Mouse (Mus musculus): ENCODE results near the gene Heatr4. TPM values are rescaled to one million over a fixed set of nuclear protein-coding genes. Genes with fewer than 3 reads are reported as not detected.
"Not testable (repeated sequence)": the region's sequence is repeated elsewhere in the genome, so short reads cannot be mapped to it uniquely, and the experiment has no call there.

Gene Heatr4
- not detected for total RNA-seq (2021)

- intact Hi-C loops (cut with DNase I) = loop anchor here (5.0 kb wide), 1 partner anchor 48 kb away; no protein-coding TSS in a partner anchor
- DNase-seq (ENCODE audit: low spot score in 2 of 2) = no peak
These were observed at the start of gene Heatr4 for GRCm38 (mm10) chr12:83984752-83985151. Gene Heatr4, minus strand, starts transcription at chr12:83984852.

- intact Hi-C loops (cut with DNase I) = loop anchor here (5.0 kb wide), 1 partner anchor 47 kb away; the partner anchor contains the start of gene Acot2
- no peak for DNase-seq (ENCODE audit: low spot score in 2 of 2)
These were observed 49.5 kb upstream of the Heatr4 start for GRCm38 (mm10) chr12:84034108-84034507.

DNA sequence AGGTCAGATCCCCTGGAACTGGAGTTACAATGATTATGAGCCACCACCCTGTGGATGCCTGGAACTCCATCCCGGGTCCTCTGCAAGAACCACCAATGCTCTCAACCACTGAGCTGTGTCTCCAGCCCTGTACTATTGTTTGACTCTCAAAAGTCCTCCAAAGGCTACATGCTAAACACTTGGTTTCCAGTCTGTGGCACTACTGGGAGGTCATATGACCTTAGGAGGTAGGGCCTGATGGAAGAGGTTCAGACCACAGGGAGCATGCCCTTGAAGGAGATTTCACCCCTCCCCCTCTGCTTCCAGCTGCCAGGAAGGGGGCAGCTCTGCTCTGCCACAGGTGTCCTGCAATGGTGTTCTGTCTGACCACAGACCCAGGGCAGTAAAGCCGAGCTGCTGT, 48.6 kb upstream of the Heatr4 start:
- not testable (repeated sequence) for DNase-seq (ENCODE audit: low spot score in 2 of 2)
- intact Hi-C loops (cut with DNase I) = loop anchor here (5.0 kb wide), 1 partner anchor 46 kb away; the partner anchor contains the start of gene Acot2

- no peak for DNase-seq (ENCODE audit: low spot score in 2 of 2)
- intact Hi-C loops (cut with DNase I) = loop anchor here (5.0 kb wide), 1 partner anchor 46 kb away; the partner anchor contains the start of gene Acot2
These were observed 48.2 kb upstream of the Heatr4 start for GRCm38 (mm10) chr12:84032854-84033253.

DNA sequence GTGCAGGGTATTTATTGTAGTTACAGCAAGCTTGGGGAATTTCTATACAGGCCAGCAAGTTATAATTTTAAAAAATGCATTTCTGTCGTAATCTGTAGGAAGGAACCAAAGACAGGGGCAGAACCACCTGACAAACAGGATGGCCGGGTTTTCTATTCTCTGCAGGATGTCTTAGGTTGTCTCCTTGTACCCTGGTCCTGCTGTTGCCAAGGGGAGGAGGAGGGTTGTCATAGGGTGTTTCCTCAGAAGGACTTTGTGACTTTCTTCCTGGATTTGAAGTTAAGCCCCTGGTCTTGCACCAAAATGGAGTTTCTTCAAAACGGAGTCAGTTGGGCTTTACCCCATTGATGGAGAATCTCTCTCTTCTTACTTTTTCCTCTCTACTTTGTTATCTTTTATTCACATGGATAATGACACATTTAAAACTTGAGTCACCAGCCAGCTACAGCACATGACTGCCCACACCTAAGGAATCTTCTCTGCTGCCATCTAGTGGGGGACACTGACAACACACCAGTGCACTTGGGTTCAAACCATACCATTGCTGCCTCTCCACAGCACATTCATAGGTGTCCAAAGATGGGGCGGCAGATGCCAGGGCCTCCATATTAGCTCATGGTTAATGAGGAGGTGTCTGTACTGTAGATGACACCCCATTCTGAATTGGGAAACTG, 46.1 kb upstream of the Heatr4 start:
- intact Hi-C loops (cut with DNase I) = loop anchor here (1.0 to 5.0 kb wide), 3 partner anchors 43 to 316 kb away; partner anchors contain the start of gene Acot2
- DNase-seq (ENCODE audit: low spot score in 2 of 2) = peak; percentile 79 to 90

DNA sequence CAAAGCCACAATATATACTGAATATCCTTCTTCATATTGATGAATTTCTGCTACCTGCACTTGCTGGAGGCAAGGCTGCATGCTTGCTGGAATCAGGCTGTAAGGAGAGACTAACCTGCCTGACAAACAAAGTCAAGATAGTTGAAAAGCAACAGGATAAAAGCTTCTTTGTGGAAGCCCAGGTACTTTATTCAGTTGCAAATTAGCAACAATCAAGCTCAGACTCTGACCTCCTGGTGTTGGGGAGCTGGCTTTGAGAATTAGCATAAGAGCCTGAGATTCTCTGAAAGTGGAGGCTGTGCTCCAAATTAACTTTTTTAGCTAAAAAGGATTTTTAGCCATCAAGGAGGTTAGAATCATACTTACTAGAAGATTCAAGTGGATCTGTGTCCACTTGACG, 44.4 kb upstream of the Heatr4 start:
- intact Hi-C loops (cut with DNase I); DNase-seq (ENCODE audit: low spot score in 2 of 2): not testable (repeated sequence)

DNA sequence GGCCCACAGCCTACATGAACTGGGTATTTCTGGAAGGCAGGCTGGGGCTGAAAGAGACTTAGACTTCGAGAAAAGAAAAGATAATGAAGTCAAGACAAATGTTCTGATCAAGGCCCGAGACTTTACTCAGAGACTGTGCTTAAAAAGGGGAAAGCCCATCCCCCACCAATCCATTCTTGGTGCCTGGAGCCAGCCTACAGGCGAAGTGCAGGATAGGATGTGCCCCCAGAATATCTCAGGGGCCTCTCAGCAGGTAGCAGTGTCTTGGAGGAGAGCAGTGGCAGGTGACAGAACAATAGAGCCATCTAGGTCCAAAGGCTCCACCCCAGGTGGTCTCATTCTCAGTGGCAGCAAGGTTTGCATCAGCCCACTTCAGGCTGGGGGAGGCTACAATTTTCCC, 43.7 kb upstream of the Heatr4 start:
- intact Hi-C loops (cut with DNase I); DNase-seq (ENCODE audit: low spot score in 2 of 2): not testable (repeated sequence)

DNA sequence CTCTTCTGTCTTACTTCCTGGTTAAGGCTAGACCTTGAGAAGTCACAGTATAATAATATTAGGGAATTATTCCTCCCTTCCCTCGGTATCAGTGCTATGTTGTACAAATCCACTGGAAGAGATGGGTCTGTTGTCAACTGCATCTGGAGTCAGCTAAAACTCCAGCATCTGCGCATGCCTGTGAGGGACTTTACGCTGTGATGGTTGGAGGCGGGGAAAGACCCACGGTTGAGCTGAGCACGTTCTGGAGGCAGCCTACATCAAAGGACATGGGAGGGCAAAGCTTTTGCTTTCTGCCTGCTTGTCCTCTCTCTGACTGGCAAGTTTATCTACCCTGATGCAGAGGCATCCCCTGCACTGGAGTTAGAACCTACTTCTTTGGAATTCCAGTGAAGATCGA, 41.2 kb upstream of the Heatr4 start:
- intact Hi-C loops (cut with DNase I) = no loop called here
- DNase-seq (ENCODE audit: low spot score in 2 of 2) = no peak

DNA sequence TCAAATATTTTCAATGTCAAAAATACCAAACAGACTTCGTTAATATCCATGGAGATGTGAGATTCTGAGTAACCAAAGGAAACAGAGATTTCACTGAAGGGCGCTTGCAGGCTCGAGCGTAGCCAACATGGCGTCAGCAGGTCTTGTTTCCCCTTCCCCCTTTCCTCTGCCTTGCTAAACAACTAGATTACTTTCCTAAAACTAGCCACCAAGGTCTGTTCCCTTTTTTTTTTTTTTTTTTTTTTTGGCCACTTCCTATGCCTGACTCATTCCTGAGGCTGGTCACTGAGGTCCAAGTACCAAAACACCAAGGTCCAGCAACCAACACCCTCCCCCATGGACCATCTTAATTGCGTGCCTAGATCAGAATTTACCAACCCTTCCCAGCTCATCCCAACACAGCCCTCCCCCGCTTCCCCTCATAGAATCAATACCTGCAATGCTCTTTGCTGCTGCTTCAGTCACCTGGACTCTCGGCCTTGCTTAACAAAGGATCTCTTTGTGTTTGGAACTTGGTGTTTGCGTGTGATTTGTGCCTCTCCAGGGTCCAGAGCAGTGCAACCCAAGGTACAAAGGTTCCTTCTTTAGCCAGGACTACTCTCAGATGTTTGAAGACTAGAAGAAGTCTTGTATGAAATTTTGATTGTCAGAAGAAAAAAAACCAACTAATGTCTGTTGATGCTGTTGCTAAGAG, 38.5 kb upstream of the Heatr4 start:
- no peak for DNase-seq (ENCODE audit: low spot score in 2 of 2)
- intact Hi-C loops (cut with DNase I) = no loop called here

DNA sequence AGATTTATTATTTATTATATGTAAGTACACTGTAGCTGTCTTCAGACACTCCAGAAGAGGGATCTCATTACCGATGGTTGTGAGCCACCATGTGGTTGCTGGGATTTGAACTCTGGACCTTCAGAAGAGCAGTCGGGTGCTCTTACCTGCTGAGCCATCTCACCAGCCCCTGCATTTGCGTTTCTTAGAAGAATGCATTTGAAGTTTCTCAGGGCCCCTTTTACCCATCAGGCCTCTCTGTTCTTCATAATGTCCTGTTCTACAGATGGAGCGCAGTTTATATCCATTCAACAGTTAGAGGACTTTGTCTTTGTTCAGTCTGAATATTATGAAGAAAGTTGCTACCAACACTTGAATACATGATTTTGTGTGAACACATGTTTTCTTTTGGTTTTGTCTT, 37.6 kb upstream of the Heatr4 start:
- intact Hi-C loops (cut with DNase I); DNase-seq (ENCODE audit: low spot score in 2 of 2): not testable (repeated sequence)

DNA sequence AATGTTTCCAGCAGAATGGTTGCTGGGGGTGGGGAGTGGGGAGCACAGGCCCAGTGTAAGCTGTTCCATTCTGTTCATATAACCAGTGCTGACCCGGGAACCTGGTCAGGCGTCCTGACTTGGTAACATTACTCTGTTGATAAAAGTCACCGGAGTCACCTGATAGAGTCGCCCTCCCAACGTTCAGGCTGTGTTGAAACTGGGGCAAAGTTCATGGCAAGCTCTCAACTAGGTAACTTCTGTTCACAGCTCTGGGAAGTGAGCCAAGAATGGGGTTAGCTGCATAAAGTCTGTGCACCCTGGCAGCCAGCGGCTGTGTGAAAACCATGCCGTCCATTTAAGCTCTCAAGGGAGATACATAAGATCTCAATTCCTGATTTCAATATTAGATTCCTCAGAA, 35.9 kb upstream of the Heatr4 start:
- DNase-seq (ENCODE audit: low spot score in 2 of 2); intact Hi-C loops (cut with DNase I): not testable (repeated sequence)

GRCm38 (mm10) chr12:84013701-84014100, 29.0 kb upstream of the Heatr4 start:
- intact Hi-C loops (cut with DNase I) = no loop called here
- DNase-seq (ENCODE audit: low spot score in 2 of 2) = peak in 1 of 2 experiments; percentile 70

- no peak for DNase-seq (ENCODE audit: low spot score in 2 of 2)
- intact Hi-C loops (cut with DNase I) = no loop called here
These were observed 28.5 kb upstream of the Heatr4 start for GRCm38 (mm10) chr12:84013130-84013529.

GRCm38 (mm10) chr12:84011251-84012040, 26.8 kb upstream of the Heatr4 start:
- intact Hi-C loops (cut with DNase I) = no loop called here
- peak; percentile 64 to 73 for DNase-seq (ENCODE audit: low spot score in 2 of 2)

DNA sequence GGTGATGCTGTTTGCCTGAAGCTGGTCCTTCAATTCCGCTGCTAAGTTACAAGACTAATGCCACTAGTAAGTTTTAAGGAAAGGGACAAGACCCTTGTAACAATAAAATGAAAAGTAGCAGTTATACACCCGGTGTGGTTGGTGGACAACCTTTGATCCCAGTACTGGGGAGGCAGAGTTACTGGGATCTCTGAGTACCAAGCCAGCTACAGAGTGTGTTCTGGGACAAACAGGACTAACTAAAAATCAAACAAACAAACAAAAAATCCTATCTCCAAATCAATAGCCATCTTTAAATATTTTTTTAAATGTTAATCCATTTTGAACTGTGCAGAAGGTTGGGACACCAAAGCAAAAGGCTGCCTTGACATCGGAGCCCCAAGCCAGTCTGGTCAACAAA, 25.5 kb upstream of the Heatr4 start:
- intact Hi-C loops (cut with DNase I) = no loop called here
- no peak for DNase-seq (ENCODE audit: low spot score in 2 of 2)

DNA sequence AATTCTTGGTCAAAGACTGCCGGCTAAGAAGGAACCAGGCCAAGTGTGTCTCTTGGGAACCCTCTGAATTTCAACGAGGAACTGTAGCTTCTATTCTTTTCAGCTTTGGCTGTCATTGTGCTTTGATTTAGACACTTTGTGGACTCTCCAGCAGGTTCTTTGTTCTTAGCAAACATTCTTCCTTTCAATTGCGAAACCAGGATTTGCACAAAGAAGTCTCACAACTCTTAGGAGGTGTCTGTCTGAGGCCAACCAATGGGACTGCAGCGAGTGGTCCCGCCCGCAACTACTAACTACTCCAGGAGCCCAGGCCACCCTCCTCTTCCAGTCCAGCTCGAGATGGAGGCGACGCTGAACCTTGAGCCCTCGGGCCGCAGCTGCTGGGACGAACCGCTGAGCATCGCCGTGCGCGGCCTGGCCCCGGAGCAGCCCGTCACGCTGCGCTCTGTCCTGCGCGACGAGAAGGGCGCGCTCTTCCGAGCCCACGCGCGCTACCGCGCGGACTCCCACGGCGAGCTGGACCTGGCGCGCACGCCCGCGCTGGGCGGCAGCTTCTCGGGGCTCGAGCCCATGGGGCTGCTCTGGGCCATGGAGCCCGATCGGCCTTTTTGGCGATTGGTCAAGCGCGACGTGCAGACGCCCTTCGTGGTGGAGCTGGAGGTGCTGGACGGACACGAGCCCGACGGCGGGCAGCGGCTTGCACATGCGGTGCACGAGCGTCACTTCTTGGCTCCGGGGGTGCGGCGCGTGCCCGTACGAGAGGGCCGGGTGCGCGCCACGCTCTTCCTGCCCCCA, 24.7 kb upstream of the Heatr4 start, which contains the start of gene Acot1:
Acot1 (plus strand) TSS at position 320 of the 795 bp plus-strand sequence.
- intact Hi-C loops (cut with DNase I) = not testable (repeated sequence)
- DNase-seq (ENCODE audit: low spot score in 2 of 2) = peak; percentile 48 to 70

DNA sequence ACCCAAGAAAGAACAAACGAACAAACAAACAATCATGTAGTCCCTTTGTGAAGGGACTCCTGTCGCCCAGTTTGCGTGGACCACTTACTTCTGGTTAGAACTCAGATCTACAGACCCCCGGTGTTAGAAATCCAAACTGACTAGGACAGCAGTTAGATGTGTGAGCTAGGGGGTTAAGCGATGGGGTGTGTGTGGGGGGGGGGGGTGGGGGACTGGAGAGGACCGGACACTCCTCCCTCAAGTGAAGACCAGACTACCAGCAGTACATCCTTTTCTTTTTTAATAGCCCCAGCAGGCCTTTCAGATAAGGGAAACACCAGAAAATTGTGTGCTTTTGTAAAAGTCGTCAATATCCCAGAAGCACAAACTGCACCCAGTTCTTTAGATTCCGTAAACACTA, 24.1 kb upstream of the Heatr4 start:
- no peak for DNase-seq (ENCODE audit: low spot score in 2 of 2)
- intact Hi-C loops (cut with DNase I) = no loop called here

DNA sequence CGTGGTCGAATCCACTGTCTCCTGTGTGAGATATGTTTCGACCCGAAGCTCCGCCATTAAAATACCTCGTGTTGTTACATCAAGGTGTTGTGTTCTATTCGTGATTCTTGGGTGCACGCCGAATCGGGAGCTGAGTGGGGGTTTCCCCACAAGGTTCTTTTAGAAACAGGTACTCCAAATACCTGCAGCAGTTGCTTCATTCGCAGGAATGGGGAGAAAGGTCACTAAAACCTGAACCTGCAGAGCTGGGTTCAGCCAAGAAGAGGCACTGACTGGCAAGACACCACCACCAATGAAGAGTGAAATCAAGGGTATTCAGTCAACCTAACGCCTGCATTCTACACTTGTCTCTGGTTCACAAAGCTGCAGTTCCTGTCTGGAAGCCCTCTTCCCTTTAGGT, 23.6 kb upstream of the Heatr4 start:
- intact Hi-C loops (cut with DNase I) = no loop called here
- DNase-seq (ENCODE audit: low spot score in 2 of 2) = no peak

GRCm38 (mm10) chr12:84003866-84004265, 19.2 kb upstream of the Heatr4 start:
- intact Hi-C loops (cut with DNase I) = no loop called here
- no peak for DNase-seq (ENCODE audit: low spot score in 2 of 2)
